Mouse (Mus musculus): ENCODE measurements around the gene Spg7. TPM values are rescaled to one million over a fixed set of nuclear protein-coding genes. Genes with fewer than 3 reads are reported as not detected.

Gene Spg7
- total and polyA plus RNA-seq, 3 experiments, result 28.9 to 36.0 TPM; not detected in 1

DNA sequence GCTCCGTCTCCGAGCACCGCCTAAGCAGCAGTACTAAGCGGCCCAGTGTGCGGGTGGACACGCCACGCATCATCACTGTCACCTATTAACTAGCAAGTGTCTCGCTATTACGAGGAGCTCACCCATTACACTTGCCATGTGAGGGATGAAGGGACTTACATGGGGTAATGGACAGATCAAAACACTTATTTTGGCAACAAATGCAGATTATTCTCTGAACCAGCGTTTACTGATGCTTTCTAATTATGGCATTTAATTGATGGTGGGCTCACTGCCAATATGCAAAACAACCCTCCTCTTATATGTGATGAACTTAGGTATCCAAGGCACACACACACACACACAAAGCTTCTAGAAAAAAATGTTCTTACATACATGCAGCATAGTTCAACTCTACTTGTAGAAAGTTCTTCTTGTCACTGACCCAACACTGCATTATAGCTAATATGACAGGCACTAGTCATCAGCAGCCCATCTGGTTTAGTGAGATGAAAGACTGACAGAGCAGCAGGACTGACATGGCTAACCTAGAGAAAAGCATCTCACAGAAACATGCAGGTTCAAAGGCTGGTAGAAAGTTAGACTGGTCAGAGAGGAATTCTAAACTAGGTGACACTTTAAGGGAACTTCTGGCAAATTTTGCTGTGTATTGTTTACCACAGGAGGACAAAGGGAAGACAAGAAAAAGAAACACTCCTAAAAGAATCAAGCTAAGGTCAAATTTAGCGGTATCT lies 23.2 kb upstream of the Spg7 start:
- peaks cover 89% of the 10 kb centered on the region for H3K79me2 ChIP-seq (ENCODE audit: control insufficient read depth, insufficient read depth, low read length, poor library complexity)
- TF ChIP-seq POLR2A (IDR thresholded peaks at IDR 0.05; ENCODE audit: control insufficient read depth in 1 of 2, insufficient read depth in 1 of 2, low read depth in 1 of 2, low read length in 2 of 2, poor library complexity in 1 of 2), result no peak
- no peak for TF ChIP-seq GATA1 (IDR thresholded peaks at IDR 0.05; ENCODE audit: low read depth, low read length)
- TF ChIP-seq MAZ (IDR thresholded peaks at IDR 0.05; ENCODE audit: low read depth, low read length), result no peak
- no peak for TF ChIP-seq TAL1 (IDR thresholded peaks at IDR 0.05; ENCODE audit: low read length)
- no peak for TF ChIP-seq RAD21 (IDR thresholded peaks at IDR 0.05; ENCODE audit: low read depth, low read length)
- no peak for TF ChIP-seq JUND (IDR thresholded peaks at IDR 0.05; ENCODE audit: low read depth, low read length)
- no peak for TF ChIP-seq MAFK (IDR thresholded peaks at IDR 0.05; ENCODE audit: borderline replicate concordance, low read depth, low read length)
- TF ChIP-seq RCOR1 (IDR thresholded peaks at IDR 0.05; ENCODE audit: low read depth, low read length), result no peak
- no peak for TF ChIP-seq NELFE (IDR thresholded peaks at IDR 0.05; ENCODE audit: low read depth, low read length)
- no peak for TF ChIP-seq UBTF (IDR thresholded peaks at IDR 0.05; ENCODE audit: borderline replicate concordance, insufficient read depth, low read depth, low read length)
- TF ChIP-seq MEF2A (IDR thresholded peaks at IDR 0.05; ENCODE audit: extremely low read depth, insufficient replicate concordance, low read depth, low read length, poor library complexity, severe bottlenecking), result no peak
- TF ChIP-seq GABPA (IDR thresholded peaks at IDR 0.05; ENCODE audit: low read depth, low read length), result no peak
- no peak for TF ChIP-seq ETS1 (IDR thresholded peaks at IDR 0.05; ENCODE audit: low read depth, low read length)
- TF ChIP-seq SMC3 (IDR thresholded peaks at IDR 0.05; ENCODE audit: low read depth, low read length), result no peak
- TF ChIP-seq SIN3A (IDR thresholded peaks at IDR 0.05; ENCODE audit: low read length), result no peak
- TF ChIP-seq ZNF384 (IDR thresholded peaks at IDR 0.05; ENCODE audit: low read depth, low read length), result no peak
- no peak for TF ChIP-seq POLR2AphosphoS5 (IDR thresholded peaks at IDR 0.05; ENCODE audit: borderline replicate concordance, low read depth, low read length)
- TF ChIP-seq CTCF (IDR thresholded peaks at IDR 0.05 in 2 of 3, conservative IDR thresholded peaks at IDR 0.05 in 1 of 3; ENCODE audit: control insufficient read depth in 1 of 3, insufficient read depth in 1 of 3, low read depth in 2 of 3, low read length in 3 of 3, poor library complexity in 1 of 3, severe bottlenecking in 1 of 3), result no peak
- TF ChIP-seq USF1 (IDR thresholded peaks at IDR 0.05; ENCODE audit: low read depth, low read length), result no peak
- no peak for TF ChIP-seq POLR2AphosphoS2 (IDR thresholded peaks at IDR 0.05; ENCODE audit: low read length)
- H3K9me3 ChIP-seq (replicated peaks; ENCODE audit: insufficient read depth, low read length), result no peaks in the 10 kb centered on the region
- no peaks in the 10 kb centered on the region for H3K27me3 ChIP-seq (ENCODE audit: control insufficient read depth in 1 of 2, insufficient read depth in 2 of 2, low read length in 2 of 2)
- DNase-seq (ENCODE audit: low read depth, low spot score), result no peak
- H3K9ac ChIP-seq (ENCODE audit: control insufficient read depth, low read depth, low read length, poor library complexity, severe bottlenecking), result peak overlapping the region; percentile 99
- no peak overlapping the region for H3K27ac ChIP-seq (ENCODE audit: control insufficient read depth, low read depth, low read length)
- peak overlapping the region; percentile 98 for H3K4me3 ChIP-seq (ENCODE audit: control insufficient read depth in 1 of 2, insufficient read depth in 1 of 2, low read depth in 2 of 2, low read length in 2 of 2)
- peaks cover 5 to 68% of the 10 kb centered on the region in 2 experiments for H3K36me3 ChIP-seq (ENCODE audit: control insufficient read depth in 1 of 2, insufficient read depth in 2 of 2, low read length in 2 of 2)
- peaks cover 29 to 45% of the 10 kb centered on the region in 2 experiments for H3K4me1 ChIP-seq (ENCODE audit: control insufficient read depth in 1 of 2, insufficient read depth in 2 of 2, low read length in 2 of 2)

Data from MEL (cell line).